Mouse (Mus musculus) left cerebral cortex, adult 9 months (tissue): ENCODE data around the gene H1fx.
"Not testable (repeated sequence)": the region's sequence is repeated elsewhere in the genome, so short reads cannot be mapped to it uniquely, and the experiment has no call there.

Experiments used
- DNase-seq, 2 experiments: peaks; one replicate each; pipeline ENCODE4 v3.0.0; 2022; ENCODE audit warnings: low spot score in 2 of 2

H1fx gene

GRCm38 (mm10) chr6:87981547-87982256 is at the start of gene H1fx:
H1fx (minus strand) TSS chr6:87981637.
- peak in 1 of 2 experiments; percentile 64 for DNase-seq

GRCm38 (mm10) chr6:88030432-88030831 is 49.0 kb upstream of the H1fx start:
- DNase-seq = no peak

- DNase-seq = peak in 1 of 2 experiments; percentile 31
These were observed 46.0 kb upstream of the H1fx start for GRCm38 (mm10) chr6:88027390-88027789.

GRCm38 (mm10) chr6:88023316-88023890 is 42.0 kb upstream of the H1fx start:
- DNase-seq = no peak

- DNase-seq = no peak
These were observed 37.7 kb upstream of the H1fx start for GRCm38 (mm10) chr6:88019154-88019553.

- DNase-seq = no peak
These were observed 36.4 kb upstream of the H1fx start for GRCm38 (mm10) chr6:88017821-88018220.

GRCm38 (mm10) chr6:88015797-88016196 is 34.4 kb upstream of the H1fx start:
- no peak for DNase-seq

- no peak for DNase-seq
These were observed 32.0 kb upstream of the H1fx start for GRCm38 (mm10) chr6:88013456-88013855.

GRCm38 (mm10) chr6:88012601-88013000 is 31.2 kb upstream of the H1fx start:
- DNase-seq = no peak

- DNase-seq = peak in 1 of 2 experiments; percentile 42
These were observed 29.7 kb upstream of the H1fx start for GRCm38 (mm10) chr6:88011106-88011505.

- no peak for DNase-seq
These were observed 27.8 kb upstream of the H1fx start for GRCm38 (mm10) chr6:88009209-88009608.

GRCm38 (mm10) chr6:88004773-88005172 is 23.3 kb upstream of the H1fx start:
- not testable (repeated sequence) for DNase-seq

- no peak for DNase-seq
These were observed 22.0 kb upstream of the H1fx start for GRCm38 (mm10) chr6:88003439-88003838.

- no peak for DNase-seq
These were observed 16.9 kb upstream of the H1fx start for GRCm38 (mm10) chr6:87998358-87998757.

- peak; percentile 65 to 88 for DNase-seq
These were observed 16.3 kb upstream of the H1fx start for GRCm38 (mm10) chr6:87997706-87998265.

GRCm38 (mm10) chr6:87996606-87997005 is 15.2 kb upstream of the H1fx start:
- no peak for DNase-seq

GRCm38 (mm10) chr6:87995519-87995918 is 14.1 kb upstream of the H1fx start:
- no peak for DNase-seq

GRCm38 (mm10) chr6:87993790-87994571 is 12.5 kb upstream of the H1fx start:
- peak in 1 of 2 experiments; percentile 50 for DNase-seq

GRCm38 (mm10) chr6:87992733-87993132 is 11.3 kb upstream of the H1fx start:
- DNase-seq = no peak

GRCm38 (mm10) chr6:87991886-87992285 is 10.4 kb upstream of the H1fx start:
- DNase-seq = no peak

GRCm38 (mm10) chr6:87991216-87991615 is 9.8 kb upstream of the H1fx start:
- no peak for DNase-seq

- DNase-seq = no peak
These were observed 1.1 kb upstream of the H1fx start for GRCm38 (mm10) chr6:87982506-87982905.
